Mouse (Mus musculus): ENCODE data around the gene Lrig1. TPM values are rescaled to one million over a fixed set of nuclear protein-coding genes. Genes with fewer than 3 reads are reported as not detected.

Lrig1 gene
- total RNA-seq, 2 experiments from 2014 or later = 35.3 to 35.9 TPM

DNA sequence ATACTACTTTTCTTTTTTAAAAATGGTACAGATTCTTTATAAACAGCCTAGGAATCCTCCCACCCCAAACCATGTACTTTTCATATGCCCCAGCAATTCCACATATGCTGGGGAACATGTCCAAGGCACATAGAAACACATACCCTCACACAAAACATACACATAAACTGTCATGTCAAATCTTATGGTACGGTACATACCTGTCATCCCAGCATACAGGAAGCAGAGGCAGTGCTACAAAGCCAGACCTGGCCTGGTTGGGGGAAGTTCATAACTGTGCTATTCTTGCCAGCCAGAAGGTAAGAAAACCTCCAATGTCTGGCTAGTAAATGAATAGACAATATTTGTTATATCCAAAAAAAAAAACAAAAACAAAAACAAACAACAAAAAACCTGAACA, 20.7 kb downstream of the Lrig1 start:
- no peak for DNase-seq (ENCODE audit: low spot score)
- intact Hi-C loops (cut with DNase I) = no loop called here

DNA sequence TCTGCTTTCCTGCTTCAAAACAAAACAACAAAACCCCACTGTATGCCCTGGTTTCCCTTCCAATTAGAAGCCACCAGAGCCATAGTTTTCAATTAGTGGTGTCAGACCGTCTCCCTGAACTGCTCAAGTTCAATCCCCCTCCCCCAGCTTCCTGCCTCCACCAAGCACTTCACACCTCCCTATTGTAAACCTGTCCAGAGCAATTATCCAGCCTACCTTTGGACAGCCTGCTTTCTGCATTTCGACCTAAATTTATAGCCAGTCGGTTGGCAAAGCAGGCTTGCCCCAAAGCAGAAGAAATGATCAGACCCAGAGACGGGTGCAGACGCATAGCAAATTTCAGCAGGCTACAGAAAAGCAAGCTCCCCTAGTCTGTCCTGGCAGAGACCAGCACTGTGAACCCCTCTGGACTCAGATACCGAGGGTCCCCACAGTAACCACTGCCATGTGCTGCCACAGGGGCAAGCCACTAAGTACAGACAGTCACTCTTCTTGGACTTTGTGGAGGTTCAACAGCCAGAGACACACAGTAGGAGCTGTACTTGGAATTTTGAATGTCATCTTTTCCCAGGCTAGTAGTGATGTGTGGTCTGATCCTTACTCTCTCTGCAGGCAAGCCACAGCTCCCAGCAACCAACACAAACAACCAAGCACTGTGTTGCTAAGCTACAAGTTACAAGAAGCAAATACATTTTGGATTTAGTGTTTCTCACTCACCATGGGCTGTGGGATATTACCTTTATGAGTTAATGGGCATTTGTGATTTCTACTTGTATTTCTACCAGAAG, 21.4 kb downstream of the Lrig1 start:
- intact Hi-C loops (cut with DNase I) = no loop called here

DNA sequence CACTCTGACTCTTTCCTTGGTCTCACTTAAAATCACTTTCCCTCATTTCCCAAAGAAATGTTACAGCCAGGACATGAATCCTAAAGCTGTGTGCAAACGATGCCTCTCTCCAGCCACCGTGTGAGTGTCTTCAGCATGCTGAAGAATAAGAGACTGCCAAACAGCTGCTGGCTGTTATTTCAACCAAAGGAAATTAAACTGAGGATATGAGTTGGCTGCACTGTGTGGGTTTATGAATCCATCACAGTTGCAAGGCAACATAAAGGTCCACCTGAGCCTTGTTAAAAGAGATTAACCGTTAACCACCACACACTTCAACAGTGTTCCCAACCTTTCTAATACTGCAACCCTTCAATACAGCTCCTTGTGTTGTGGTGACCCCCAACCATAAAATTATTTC, 22.5 kb downstream of the Lrig1 start:
- intact Hi-C loops (cut with DNase I) = no loop called here
- DNase-seq (ENCODE audit: low spot score) = no peak

More for the DNA sequence above, 21.4 kb downstream of the Lrig1 start:
- no peak for DNase-seq (ENCODE audit: low spot score)

DNA sequence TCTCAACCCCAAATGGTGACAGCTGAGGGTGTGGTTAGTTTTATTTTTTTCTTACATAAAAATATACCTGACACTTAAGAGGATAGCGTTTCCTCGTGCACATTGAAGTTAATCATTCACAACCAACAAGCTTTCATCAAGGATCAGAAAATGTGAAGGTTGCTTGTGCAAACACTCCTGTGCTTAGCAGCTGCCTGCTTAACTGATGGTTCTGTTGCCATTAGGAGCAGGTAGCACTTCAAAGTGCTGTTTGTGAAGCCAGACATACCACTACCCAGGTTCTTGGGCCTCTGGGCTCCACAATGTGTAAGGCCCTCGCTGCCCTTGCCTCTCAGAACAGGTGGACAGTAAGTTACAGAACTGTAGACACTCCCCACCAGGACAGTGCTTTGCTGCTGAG, 23.1 kb downstream of the Lrig1 start:
- no peak for DNase-seq (ENCODE audit: low spot score)
- intact Hi-C loops (cut with DNase I) = no loop called here

DNA sequence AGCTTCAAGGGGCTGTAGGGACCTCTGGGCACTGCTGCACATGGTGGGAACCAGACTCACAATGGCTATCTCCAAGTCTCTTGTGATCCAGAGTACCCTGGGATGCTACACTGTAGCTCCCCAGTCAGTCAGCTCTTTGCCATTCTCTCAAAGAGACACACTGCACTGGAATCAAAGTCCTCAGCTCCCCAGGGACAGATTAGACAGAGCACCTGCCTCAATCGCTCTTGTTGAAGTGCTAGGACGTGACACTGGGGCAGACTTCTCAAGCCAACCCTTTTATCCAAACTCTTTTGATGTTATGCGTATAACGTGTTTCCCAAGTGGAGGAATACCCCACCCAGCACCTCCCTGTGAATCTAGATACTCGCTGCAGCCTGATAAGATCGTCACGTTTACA, 23.7 kb downstream of the Lrig1 start:
- intact Hi-C loops (cut with DNase I) = no loop called here
- no peak for DNase-seq (ENCODE audit: low spot score)

DNA sequence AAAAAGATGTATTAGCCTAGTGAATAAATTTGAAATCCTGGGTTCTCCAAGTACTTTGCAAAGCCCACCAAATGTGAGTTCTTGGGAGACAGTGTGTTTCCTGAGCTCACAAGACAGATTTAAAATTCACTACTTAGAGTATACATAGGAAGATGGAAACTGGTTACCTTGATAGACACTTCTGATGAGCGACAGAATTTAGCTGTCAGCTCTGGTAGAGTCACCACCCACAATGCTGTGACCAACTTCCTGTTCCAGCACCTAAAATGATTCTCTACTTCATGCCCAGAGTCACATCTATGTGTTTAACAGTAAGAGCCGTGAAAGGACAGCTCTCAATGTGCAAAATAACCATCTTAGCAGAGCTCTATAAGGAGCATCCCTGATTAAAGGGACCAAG, 27.5 kb downstream of the Lrig1 start:
- no peak for DNase-seq (ENCODE audit: low spot score)
- intact Hi-C loops (cut with DNase I) = no loop called here

DNA sequence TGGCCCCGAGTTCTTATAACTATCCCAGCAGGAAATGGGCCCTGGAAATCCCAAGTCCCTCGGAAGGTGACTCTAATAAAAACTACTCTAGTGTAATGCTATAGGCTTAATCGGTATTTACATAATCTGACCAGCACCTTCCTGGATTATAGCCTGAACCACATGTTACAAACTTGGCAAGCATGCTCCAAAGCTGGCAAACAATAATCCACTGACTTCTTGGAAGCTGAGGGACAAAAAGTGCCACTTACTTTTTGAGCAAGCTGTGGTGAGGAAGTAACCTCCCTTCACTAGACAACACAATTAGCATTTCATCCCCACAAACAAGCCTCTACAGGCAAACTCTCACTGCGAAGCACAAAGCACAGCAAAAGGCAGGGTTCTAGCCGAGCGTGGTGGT, 30.6 kb downstream of the Lrig1 start:
- intact Hi-C loops (cut with DNase I) = no loop called here

DNA sequence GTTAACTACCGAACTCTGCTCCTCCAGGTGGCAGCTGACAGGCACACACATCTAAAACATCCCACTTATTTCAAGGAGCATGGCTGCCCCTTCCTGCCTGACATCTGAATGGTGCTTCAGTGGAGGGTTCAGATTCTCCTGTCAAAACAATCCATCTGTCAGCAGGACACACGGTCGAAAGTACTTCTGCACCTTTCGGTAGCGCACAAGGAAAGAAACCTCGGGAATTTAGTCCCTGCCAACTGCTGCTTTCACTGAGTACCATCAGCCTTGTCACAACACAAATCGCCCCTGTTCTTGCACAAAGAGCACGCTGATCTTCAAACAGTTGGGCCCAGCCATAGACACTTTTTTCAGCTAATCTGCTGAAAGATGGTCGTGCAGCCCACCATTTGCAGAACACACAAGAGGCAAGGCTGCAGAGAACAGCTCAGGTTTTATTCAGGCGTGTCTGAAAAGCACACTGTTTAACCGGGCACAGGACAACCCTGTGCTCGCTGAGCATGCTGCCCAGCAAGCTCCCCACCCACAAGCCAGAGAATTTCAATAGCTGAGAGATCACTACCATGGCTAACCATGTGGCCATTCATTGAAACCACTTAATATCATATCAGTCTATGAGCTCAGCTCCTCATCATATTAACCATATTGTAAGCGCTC, 31.6 kb downstream of the Lrig1 start:
- intact Hi-C loops (cut with DNase I) = no loop called here
- DNase-seq (ENCODE audit: low spot score) = no peak

More for the DNA sequence above, 30.6 kb downstream of the Lrig1 start:
- DNase-seq (ENCODE audit: low spot score) = no peak

DNA sequence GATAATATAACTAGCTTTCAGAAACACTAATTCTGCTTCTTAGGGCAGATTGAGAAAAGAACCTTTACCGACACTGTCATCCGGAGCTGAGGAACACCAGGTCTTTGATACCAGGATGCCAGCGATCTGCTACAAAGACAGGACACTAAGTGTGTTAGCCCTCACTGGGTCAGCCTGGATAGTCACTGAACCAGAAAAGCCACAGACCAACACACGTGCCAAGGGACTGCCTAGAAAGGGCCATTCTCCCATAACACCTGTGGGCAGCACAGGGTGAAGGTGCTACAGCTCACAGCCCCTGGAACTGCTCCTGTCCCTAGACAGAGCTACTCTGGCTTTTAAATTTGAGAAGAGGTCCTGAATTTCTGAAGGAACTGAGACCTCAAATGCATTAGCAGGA, 32.8 kb downstream of the Lrig1 start:
- intact Hi-C loops (cut with DNase I) = no loop called here
- DNase-seq (ENCODE audit: low spot score) = no peak

DNA sequence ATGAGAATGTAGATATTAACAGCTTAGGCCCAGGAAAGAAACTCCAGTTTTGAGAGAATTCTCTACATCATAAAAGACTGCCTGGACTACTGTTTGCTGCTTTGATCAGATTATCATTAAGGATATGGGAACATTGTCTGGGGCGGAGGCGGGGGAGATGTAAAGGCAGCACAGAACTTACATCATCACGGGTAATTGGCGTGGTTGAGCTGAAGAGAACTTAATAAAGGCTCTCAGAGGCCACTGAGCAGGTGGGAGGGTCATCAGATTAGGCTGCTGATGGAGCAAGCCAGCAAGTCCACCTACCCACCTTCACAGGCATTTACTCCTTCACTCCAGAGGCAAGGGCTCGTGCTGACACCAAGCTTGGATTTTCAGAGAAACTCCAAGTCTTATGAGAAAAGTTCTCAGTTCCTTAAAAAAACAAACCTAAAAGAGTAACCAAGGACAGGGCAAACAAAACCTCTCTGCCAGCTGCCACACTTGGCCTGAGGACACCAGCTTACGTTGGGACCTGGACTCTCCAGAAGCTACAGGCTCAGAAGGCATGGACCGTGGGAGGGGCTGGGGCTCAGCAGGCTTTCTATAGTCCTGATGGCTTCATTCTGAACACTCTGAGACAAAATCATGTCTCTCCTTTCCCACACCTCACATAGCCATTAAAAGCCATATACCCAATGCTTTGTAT, 33.4 kb downstream of the Lrig1 start:
- intact Hi-C loops (cut with DNase I) = no loop called here
- DNase-seq (ENCODE audit: low spot score) = no peak

DNA sequence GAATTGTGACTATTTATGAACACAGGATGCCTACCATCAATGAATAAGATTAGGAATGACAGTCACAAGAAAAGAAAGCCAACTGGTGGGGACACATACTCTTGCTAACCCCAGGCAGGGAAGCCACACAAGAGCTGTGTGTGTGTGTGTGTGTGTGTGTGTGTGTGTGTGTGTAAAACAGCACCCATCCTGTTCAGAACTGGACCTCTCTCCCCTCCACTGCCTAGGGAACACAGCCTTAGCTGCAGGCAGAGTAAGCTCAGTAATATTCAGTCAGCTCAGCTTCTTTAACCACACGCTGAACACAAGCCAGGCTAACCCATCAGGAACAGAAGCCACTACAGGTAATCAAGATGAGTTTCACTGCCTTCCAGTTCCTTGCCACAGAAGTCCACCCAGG, 34.3 kb downstream of the Lrig1 start:
- intact Hi-C loops (cut with DNase I) = no loop called here
- DNase-seq (ENCODE audit: low spot score) = no peak

DNA sequence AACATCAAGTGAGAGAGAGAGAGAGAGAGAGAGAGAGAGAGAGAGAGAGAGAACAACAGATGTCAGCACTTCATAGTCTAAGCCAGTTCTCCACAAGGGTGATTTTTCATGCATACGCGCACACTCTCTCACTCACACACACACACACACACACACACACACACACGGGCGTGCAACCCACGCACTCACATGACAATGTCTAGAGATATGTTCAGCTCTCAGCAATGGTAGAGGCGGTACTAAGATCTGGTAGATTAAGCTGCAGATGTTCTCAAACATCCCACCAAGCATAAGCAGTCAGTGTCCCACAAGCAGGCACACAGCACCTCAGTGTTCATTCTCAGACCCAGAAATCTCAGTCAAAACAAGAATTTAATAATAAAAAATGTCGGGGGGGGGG, 34.7 kb downstream of the Lrig1 start:
- intact Hi-C loops (cut with DNase I) = no loop called here
- no peak for DNase-seq (ENCODE audit: low spot score)

DNA sequence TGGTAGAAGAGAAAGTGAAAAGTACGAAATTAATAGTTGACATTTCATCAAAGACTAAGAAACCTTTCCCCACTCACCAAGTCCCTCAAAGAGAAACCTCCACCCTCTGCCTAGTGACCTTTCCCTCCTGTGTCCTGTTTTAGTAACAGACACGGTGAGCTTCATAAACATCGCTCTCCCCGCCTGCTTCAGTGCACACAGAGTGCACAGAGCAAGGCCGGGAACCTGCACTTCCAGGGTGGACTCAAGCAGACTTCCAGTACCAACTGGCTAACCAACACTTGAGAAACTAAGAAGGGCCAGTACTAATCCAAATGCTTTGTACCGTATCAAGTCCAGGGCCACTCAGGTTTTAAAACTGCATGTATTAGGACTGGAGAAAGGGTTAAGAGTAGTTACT, 36.0 kb downstream of the Lrig1 start:
- intact Hi-C loops (cut with DNase I) = no loop called here
- no peak for DNase-seq (ENCODE audit: low spot score)

DNA sequence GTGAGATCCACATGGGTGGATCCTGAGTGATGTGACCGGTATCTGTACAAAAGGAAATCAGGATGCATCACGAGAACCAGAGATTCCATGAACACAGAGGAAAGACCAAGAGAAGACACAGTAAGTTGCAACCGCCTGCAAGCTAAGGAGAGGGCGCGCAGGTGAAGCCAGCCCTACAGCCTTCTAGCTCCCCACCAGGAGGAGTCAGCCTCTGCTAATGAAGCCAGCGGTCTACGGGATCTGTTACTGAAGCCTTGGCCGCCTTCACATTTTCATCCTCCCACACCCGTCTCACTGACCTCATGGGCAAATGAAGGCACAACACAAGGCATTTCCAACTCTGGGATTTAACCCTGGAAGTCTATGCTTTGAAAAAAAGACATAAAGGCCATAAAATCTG, 38.0 kb downstream of the Lrig1 start:
- no peak for DNase-seq (ENCODE audit: low spot score)
- intact Hi-C loops (cut with DNase I) = no loop called here

DNA sequence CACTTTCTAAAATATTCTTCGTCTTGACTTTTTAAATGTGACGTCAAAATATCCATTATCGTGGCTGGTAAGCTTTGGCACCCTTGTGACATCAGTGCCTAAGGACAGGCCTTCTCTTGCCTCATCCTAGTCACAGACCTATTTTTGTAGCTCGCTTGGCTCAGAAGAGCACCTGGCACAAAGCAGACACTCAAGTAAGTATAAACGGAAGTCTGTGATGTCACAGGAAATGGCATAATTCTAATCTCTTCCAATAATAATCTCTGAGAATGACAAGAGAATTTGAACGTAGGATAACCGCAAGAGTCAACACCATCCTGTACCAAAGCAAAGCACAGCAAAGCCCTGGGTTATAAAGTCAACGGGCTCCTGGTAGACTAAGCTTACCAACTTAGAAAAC, 38.6 kb downstream of the Lrig1 start:
- no peak for DNase-seq (ENCODE audit: low spot score)
- intact Hi-C loops (cut with DNase I) = no loop called here

DNA sequence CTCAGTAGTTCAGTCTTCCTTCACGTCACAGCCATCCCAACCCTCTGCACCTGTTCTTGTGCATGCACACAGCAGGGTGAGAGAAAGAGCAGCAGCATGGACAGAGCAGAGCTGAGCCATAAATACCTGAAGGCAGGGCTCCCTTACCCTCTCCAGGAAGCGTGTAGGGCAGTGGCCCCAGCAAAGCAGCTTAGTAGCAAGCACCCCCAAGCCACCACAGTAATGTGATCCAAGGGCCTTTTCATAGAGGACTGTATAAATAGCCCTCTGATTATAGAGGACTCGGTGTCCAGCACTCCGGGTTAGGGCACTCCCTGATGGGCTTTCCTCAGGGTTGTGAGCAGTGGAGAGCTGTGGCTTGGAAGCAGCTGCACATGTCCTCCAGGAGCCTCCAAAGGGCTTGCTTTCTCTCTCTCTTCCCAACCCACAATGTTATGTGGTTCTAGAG, 40.0 kb downstream of the Lrig1 start:
- intact Hi-C loops (cut with DNase I) = no loop called here
- no peak for DNase-seq (ENCODE audit: low spot score)

DNA sequence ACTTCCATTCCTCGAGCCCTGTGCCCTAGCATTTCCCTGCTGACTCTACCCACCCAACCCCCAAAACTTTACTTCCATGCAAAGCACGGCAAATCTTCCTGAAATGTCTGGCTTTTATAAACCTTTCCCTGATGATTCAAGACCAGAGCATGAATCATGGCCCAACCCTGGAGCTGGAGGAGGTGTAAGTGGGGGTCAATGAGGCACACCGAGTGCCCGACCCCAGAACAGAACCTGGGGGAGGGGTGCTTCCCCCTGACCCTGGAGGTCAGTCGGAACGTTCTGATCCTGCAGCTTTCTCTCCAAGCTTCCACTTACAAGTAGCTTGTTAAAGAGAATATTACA, 41.9 kb downstream of the Lrig1 start:
- intact Hi-C loops (cut with DNase I) = no loop called here
- DNase-seq (ENCODE audit: low spot score) = no peak

DNA sequence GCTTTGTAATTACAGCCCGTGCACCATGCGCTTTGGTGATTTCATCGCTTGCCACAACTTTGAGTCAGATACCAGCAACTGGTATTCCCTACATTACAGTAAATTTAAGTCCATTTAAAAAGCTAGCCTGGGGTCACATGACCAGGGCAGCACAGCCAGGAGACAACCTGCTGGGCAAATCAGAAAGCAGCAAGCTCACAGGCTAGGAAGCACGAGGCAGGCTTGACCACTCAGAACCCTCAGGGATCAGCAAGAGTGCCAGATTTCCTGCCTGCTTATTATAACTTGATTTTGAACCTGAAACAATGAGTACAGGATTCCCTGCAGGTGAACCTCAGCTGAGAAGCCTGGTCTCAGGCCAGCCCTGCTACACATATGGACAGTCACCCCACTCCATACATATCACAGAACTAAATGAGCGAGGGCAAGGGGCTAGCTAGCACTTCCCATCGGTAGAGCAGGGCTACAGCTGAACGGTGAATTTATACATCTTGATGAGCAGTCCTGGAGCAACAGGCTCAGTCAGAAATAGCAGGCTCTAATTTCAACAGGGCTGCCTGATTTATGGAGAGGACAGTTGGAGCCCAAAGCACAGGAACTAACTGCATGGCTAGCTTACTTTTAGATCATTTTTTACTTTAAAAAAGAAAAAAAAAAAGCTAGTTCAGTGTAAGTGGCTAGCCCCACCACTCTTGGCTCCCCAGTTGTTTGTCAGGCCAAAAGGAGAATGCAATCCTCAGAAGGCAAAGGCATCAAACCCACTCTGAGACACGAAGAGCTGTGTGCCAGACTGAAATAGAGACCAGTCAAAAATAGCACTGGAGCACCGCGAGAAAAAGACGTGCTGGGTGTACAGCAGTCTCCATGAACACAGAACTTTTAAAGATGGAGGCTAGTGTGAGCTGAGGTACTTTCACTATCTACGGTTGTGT, 42.5 kb downstream of the Lrig1 start:
- intact Hi-C loops (cut with DNase I) = no loop called here
- no peak for DNase-seq (ENCODE audit: low spot score)

DNA sequence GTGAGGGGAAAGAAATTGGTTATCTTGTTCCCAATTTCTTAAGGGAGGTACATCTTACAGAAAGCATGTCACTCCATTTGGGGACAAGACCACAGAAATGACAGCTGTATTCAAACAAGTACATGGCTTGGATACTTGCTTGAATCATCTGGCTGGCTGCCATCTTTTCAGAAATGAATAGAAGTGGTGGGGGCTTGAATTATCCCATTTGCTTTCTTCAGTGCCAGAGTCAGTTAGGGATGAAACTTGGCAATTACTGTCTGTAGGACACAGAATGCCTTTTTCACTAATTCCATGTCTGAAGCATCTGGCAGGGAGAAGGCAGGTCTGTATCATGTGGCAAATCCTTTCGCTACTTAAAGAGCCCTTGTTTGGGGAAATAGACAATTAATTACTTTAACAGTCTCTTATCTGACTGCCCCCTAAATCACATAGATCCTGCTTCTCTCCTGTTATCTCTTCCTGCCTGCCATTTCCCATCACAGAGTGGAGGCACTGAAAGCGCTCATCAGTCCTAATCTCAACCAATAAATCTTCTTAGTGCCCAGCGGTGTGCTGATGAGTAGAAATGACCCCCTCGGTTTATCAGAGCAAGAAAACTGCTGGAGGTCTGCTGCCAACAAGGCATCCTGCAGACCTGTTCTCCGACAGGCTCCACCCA, 44.0 kb downstream of the Lrig1 start:
- intact Hi-C loops (cut with DNase I) = no loop called here
- no peak for DNase-seq (ENCODE audit: low spot score)

All from heart, postnatal 25 days (tissue).